Mouse (Mus musculus): ENCODE data around the gene Shisa3. TPM values are rescaled to one million over a fixed set of nuclear protein-coding genes. Genes with fewer than 3 reads are reported as not detected.

The Shisa3 gene
- polyA plus RNA-seq, 1 experiment, result 0.53 TPM

- Histone ChIP-seq H3K27ac (ENCODE audit: control insufficient read depth, insufficient read depth, low read length) (no peak overlapping the region), H3K4me3 (ENCODE audit: control insufficient read depth, insufficient read depth, low read length) (no peak overlapping the region), H3K27me3 (ENCODE audit: control insufficient read depth, insufficient read depth, low read length) (no peaks in the 10 kb centered on the region), H3K4me1 (replicated peaks; ENCODE audit: control insufficient read depth, insufficient read depth, low read length) (no peaks in the 10 kb centered on the region), H3K36me3 (ENCODE audit: control insufficient read depth, insufficient read depth, low read length) (peaks cover 15% of the 10 kb centered on the region)
- 87% methylated on average over 13 of the region's 13 CpGs for WGBS
- no peak for TF ChIP-seq POLR2A (IDR thresholded peaks at IDR 0.05; ENCODE audit: control insufficient read depth, extremely low read depth, insufficient read depth, low read length, poor library complexity)
- no peak for TF ChIP-seq CTCF (IDR thresholded peaks at IDR 0.05; ENCODE audit: borderline replicate concordance, control insufficient read depth, extremely low read depth, insufficient read depth, low read length, poor library complexity)
- DNase-seq, result no peak
Observed at GRCm38 (mm10) chr5:67669436-67669896, 61.8 kb downstream of the Shisa3 start.

- WGBS, result 79% methylated on average over 6 of the region's 6 CpGs
- H3K36me3 ChIP-seq (ENCODE audit: control insufficient read depth, insufficient read depth, low read length), result peaks cover 11% of the 10 kb centered on the region
- TF ChIP-seq POLR2A (IDR thresholded peaks at IDR 0.05; ENCODE audit: control insufficient read depth, extremely low read depth, insufficient read depth, low read length, poor library complexity), result no peak
- TF ChIP-seq CTCF (IDR thresholded peaks at IDR 0.05; ENCODE audit: borderline replicate concordance, control insufficient read depth, extremely low read depth, insufficient read depth, low read length, poor library complexity), result no peak
- no peaks in the 10 kb centered on the region for H3K27me3 ChIP-seq (ENCODE audit: control insufficient read depth, insufficient read depth, low read length)
- no peak overlapping the region for H3K4me3 ChIP-seq (ENCODE audit: control insufficient read depth, insufficient read depth, low read length)
- H3K4me1 ChIP-seq (replicated peaks; ENCODE audit: control insufficient read depth, insufficient read depth, low read length), result no peaks in the 10 kb centered on the region
- no peak for DNase-seq
- H3K27ac ChIP-seq (ENCODE audit: control insufficient read depth, insufficient read depth, low read length), result no peak overlapping the region
Observed at GRCm38 (mm10) chr5:67670158-67670557, 62.5 kb downstream of the Shisa3 start.

GRCm38 (mm10) chr5:67673008-67673407 lies 65.3 kb downstream of the Shisa3 start:
- Histone ChIP-seq H3K4me1 (replicated peaks; ENCODE audit: control insufficient read depth, insufficient read depth, low read length) (no peaks in the 10 kb centered on the region), H3K27me3 (ENCODE audit: control insufficient read depth, insufficient read depth, low read length) (no peaks in the 10 kb centered on the region), H3K4me3 (ENCODE audit: control insufficient read depth, insufficient read depth, low read length) (no peak overlapping the region), H3K36me3 (ENCODE audit: control insufficient read depth, insufficient read depth, low read length) (peaks cover 6% of the 10 kb centered on the region; the same call in 1 of the 2 replicates), H3K27ac (ENCODE audit: control insufficient read depth, insufficient read depth, low read length) (no peak overlapping the region)
- no peak for TF ChIP-seq CTCF (IDR thresholded peaks at IDR 0.05; ENCODE audit: borderline replicate concordance, control insufficient read depth, extremely low read depth, insufficient read depth, low read length, poor library complexity)
- no peak for TF ChIP-seq POLR2A (IDR thresholded peaks at IDR 0.05; ENCODE audit: control insufficient read depth, extremely low read depth, insufficient read depth, low read length, poor library complexity)
- no peak for DNase-seq
- WGBS, result 95% methylated on average over 4 of the region's 4 CpGs

Other genes with a start within 250 kb of the Shisa3 start
- gene Bend4, start 179.6 kb upstream of the Shisa3 start, polyA plus RNA-seq (2012; rRNA removed), result 0.75 and 0.89 TPM in 2 replicates
- 27.8 and 63.5 TPM in 2 replicates for gene Atp8a1, start 239.6 kb downstream of the Shisa3 start, polyA plus RNA-seq (2012; rRNA removed)

Data from thymus, adult 2 months (tissue).